Mouse (Mus musculus) G1E-ER4 (cell line): Measurements from ENCODE around the gene Lpin2. TPM values are rescaled to one million over a fixed set of nuclear protein-coding genes. Genes with fewer than 3 reads are reported as not detected.

ENCODE experiments used
- GATA1 ChIP-seq: IDR thresholded peaks from one replicate; pipeline ENCODE4 v1.8.0; 2012; ENCODE audit warnings: low read length, inconsistent platforms
- polyA plus RNA-seq: library from polyadenylated mRNA; stranded (reverse); fragments of >175 nt; gene quantifications from 2 replicates; pipeline ENCODE4 v1.2.3, GENCODE M21; 2012

Lpin2 gene
- polyA plus RNA-seq, 1 experiment: 30.7 TPM

DNA sequence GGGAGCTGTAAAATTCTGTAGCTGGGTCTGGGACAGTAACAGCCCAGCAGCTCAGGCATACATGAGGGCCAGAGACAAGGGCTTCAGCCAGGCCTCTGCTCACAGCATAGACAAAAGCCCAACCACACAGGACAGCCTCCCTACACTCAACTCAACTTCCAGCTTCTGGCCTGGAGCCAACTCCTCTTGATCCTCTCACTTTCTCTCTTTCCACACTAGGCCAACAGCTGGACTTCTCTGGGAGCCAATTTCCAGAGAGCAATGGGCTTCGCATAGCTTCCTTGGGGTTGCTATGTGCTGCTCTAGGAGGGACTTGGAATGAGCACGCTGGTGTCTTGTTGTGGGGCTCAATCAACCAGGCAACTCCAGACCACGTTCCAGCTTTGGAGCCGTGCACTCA lies 100.9 kb downstream of the Lpin2 start:
- TF ChIP-seq GATA1: no peak

DNA sequence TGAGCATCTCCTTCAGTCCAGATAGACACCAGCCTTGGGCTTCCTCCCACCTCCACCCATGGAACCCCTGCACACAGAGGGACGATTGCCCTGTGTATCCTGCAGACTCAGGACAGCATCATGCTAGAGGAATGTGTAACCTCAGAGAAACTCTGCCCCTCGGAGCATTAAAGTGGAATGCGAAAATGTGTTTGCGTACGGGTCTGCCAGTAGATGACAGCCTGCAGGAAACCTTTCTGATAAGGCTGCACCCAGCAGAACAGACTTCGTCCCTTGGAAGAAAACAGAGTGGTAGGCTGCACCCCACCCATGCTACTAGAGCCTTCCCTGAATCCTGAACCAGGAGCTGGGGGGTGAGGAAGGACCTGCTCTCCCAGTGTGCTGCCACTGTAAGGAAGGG lies 102.5 kb downstream of the Lpin2 start:
- TF ChIP-seq GATA1: no peak

DNA sequence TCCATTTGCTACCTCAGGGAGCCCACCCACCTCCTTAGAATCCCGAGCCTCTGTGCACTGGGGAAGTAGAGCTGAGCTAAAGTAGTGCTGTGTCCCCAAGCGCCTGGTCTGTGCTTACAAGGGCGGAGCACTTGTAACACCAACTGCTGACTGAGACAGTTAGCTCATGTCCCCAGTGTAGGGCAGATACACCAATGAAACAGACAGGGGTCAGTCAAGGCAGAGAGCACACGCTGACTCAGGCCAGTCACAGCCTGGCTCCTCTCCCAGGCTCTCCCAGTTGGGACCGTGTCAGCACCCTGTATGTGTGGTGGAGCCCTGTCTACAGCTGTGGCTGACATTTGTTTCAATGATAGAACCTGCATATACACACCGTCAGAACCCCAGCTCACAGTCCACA lies 103.6 kb downstream of the Lpin2 start:
- no peak for TF ChIP-seq GATA1

DNA sequence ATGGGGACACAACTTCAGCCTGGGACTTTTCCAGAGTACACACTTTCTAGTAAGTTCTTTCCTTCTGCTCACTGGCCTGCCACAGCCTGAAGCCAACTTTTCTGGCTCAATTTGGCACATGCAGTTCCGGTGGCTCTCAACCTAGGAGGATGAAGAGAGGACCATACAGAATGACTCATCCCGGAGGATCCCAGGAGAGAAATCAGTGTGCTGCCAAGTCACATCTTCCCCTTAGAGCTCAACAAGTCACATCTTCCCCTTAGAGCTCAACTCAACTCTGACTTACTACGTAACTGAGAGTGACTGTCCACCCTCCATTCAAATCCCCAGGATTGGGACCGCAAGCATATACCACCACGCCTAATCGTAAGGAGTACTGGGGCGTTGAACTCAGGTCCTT lies 105.2 kb downstream of the Lpin2 start:
- TF ChIP-seq GATA1: no peak

DNA sequence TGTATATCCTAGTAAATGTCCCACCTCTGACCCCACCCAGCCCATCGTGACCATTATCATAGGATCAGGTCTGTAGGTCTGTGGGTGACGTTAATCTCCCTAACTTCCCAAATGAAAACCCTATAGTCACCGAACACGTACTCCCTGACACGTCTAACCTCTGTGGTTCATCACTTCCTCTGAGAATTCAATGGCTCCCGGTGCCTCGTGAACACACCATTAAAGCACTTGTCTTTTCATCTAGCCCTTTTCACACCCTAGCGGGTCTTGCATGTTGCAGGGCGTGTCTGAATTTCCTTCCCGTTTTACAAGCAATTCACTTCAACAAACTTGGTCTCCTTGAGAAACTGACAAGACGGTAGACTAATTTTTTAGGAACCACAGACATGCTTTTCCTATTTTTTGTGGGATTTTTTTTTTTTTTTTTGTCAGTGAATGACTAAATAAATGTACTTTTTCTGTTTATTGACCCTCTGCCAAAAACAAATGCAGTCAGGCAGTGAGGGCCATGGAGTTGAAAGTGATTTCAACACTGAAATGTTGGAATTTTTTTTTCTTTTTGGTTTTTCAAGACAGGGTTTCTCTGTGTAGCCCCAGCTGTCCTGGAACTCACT lies 105.9 kb downstream of the Lpin2 start:
- no peak for TF ChIP-seq GATA1

DNA sequence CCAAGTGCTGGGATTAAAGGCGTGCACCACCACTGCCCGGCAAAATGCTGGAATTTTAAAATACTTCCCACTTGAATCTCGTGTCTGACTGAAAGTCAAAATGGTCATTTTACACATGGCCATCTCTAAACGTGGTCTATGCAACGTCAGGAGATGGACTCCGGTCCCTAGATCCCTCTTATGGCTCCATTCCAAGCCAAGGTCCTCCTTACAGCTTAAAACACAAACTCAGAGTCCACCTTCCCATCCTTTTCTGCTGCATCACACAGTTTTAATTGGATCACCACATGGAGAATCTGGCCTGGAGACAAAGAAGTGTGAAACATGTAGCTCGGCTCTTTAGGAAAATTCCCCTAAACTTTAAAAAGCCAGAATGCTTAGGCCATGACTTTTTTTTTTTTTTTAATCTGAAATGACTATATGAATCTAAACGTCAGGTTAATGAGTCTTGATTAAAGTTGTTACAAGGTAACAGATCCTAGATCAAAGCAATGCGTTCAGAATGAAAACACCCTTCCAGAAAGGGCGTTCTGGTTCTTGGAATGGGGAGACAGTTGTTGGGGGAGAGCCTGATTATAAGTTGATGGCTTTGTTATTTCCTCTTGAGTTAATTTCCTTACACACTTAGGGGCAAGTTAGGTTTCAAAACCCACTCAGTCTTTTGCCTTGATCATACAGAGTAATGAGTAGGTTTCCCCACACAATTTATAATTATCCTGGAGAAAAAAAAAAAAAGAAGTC lies 106.6 kb downstream of the Lpin2 start:
- TF ChIP-seq GATA1: no peak

DNA sequence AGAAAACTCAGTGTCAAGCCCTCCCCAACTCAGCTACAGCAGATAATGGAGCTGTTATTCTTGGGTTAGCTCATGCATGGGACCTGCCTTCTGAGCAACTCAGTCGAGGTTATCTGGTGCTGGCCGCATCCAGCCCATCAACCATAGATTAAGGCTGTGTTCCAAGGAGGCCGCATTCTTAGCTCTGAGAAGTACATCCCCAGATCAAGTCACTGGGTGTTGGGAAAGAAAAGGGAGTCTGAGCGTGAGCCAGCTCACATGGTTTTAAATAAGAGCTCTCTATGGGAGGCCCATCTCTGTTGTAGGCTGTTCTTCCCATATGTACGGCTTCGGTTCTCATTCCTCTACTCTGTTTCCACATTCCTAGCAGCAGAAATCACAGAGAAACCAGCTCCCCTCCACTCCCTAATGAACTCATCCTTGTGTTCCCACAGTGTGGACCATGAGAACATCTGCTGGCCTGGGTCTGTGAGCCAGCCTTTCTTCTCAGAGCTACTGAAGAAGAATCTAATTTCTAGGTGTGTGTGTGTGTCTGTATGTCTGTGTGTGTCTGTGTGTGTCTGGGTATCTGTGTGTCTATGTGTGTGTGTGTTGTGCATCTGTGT lies 107.3 kb downstream of the Lpin2 start:
- no peak for TF ChIP-seq GATA1

DNA sequence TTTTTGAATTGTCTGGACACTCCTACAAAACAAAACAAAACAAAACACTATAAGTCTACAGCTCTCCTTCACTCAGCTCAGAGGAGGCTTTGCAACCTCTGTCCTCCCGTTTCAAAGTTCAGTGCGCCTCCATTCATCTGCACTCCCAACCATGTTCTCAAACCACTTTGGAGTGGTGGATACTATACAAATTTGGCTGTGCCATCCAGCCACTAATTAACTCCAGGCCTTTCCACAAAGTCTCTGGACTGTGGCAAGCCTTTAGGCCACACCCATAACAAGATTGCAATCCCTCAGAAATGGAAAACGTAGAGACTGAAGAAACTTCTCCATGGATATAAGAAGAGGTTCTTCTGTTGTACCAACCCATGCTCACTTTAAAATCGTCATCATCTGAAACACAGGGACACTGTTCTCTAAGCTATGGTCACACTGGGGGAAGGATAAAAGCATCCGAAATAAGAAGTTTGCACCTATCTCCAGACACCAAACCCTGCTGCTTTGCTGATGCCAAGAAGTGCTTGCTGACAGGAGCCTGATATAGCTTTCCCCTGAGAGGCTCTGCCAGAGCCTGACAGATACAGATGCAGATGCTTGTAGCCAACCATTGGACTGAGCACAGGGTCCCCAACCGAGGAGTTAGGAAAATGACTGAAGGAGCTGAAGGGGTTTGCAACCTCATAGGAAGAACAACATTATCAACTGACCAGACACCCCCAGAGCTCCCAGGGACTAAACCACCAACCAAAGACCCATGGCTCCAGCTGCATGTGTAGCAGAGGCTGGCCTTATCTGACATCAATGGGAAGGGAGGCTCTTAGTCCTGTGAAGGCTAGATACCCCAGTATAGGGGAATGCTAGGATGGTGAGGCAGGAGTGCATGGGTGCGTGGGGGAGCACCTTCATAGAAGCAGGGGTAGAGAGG lies 108.4 kb downstream of the Lpin2 start:
- TF ChIP-seq GATA1: no peak

DNA sequence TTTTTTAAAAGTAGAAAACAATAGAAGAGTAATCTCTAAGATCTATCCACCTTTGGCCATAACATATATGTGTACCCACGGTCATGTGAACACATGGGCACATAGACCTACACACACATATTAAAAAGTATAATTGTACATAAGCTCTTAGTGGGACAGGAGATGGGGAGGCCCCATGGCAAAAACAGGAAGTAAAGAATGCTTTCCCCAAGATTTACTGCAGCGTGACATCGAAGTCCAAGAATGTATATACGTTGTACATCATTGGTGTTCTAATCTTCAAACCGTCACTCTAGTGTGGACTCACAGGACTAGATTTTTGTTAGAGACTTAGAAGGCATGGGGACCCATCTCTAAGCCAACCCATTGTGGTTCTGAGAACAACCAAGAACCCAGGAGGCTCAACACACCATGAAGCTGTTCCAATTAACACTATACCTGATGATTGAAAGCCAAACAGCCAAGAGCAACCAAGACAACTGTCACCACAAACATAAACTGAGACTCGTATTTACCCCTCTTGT lies 109.6 kb downstream of the Lpin2 start:
- no peak for TF ChIP-seq GATA1

DNA sequence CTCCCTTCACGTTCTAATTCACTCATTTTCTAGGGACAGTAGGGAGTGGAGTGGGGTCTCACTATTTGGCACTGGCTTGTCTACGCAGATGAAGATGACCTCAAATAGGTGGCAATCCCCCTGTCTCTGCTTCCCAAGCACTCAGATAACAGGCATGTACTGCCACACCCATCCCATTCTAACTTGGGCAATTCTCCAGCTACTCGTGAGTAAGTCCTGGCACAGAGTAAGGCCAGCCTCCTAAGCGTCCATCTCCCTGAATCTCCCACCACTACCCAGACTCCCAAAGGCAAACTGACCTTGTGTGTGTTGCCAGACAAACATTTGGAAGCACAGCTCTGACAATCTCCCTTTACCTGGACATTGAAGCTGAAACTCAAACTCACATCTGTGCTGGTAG lies 110.5 kb downstream of the Lpin2 start:
- TF ChIP-seq GATA1: no peak

DNA sequence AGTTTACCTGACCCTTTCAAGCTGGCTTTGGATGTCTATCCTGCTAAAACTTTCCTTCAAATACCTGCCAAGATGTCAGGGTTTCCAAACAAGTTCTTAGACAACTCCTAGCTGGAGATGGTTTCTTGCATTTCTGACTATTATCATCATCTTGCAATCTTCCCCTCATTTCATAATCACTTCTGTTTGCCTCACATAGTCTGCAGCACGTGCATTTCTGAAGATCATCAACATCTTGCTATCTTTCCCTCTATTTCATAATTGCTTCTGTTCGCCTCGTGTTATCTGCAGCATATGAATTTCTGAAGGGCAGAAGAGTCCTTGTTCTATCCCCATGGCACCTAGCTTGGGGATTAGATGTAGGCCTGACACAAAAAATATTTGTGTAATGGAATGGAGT lies 112.2 kb downstream of the Lpin2 start:
- TF ChIP-seq GATA1: no peak

Other genes starting within 250 kb of the Lpin2 start
- 0.22 and 0.25 TPM in 2 replicates for gene Myom1, start 179.9 kb upstream of the Lpin2 start, polyA plus RNA-seq
- gene Myl12a, start 179.7 kb upstream of the Lpin2 start, polyA plus RNA-seq: 55.1 and 105 TPM in 2 replicates
- gene Emilin2, start 129.4 kb downstream of the Lpin2 start, polyA plus RNA-seq: 115 and 163 TPM in 2 replicates